Mouse (Mus musculus) urinary bladder, postnatal 4 days (tissue): ENCODE results near the gene Stard3.
"Not testable (repeated sequence)": the region's sequence is repeated elsewhere in the genome, so short reads cannot be mapped to it uniquely, and the experiment has no call there.

ENCODE experiments used
- DNase-seq, 2 experiments: peaks; one replicate each; pipeline ENCODE4 v3.0.0; 2021 to 2022; ENCODE audit warnings: low spot score in 2 of 2

Gene Stard3

GRCm38 (mm10) chr11:98373244-98373643 is 15.1 kb downstream of the Stard3 start:
- no peak for DNase-seq

DNA sequence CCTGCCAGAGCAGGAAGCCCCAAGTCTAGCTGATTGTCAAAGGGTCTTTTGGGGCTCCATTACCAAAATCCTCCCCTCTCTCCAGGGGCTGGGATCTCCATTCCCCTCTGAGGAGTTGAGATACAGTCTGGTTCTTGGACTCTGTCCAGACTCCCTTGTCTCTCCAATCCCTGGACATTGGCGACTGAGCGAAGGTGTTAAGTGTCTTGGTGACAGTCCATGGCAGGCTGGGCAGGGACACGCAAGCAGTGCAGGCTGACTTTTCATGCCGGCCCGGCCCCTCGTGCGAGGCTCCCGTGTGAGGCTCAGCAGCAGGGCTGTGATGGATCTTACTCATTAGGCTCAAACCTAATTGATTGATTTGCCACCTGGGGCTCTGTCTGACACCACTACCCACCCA is 16.1 kb downstream of the Stard3 start:
- DNase-seq, result no peak

GRCm38 (mm10) chr11:98376756-98377155 is 18.6 kb downstream of the Stard3 start:
- DNase-seq, result no peak

GRCm38 (mm10) chr11:98377787-98378186 is 19.6 kb downstream of the Stard3 start:
- DNase-seq, result no peak

DNA sequence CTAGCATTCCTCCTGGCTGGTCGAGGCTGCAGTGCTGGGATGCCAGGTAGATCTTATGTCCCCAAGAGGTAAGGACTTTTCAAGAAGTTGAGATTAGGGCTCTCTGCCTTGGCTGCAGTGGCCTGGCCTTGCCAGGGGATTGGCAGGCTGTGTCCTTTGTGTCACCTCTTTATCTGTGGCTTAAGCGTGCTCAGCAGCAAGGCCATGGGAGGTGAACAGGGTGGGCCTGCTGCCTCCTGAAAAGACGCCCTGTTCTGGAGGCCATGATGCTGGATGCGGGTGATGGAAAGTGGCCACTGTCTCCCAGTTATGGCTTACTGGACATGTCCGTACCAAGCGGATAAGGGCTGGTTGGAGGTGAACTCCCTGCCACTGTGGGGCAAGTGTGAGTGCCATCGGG is 21.2 kb downstream of the Stard3 start:
- DNase-seq, result no peak

- no peak for DNase-seq
These were observed 21.9 kb downstream of the Stard3 start for GRCm38 (mm10) chr11:98380106-98380505.

GRCm38 (mm10) chr11:98381651-98382050 is 23.5 kb downstream of the Stard3 start:
- no peak for DNase-seq

DNA sequence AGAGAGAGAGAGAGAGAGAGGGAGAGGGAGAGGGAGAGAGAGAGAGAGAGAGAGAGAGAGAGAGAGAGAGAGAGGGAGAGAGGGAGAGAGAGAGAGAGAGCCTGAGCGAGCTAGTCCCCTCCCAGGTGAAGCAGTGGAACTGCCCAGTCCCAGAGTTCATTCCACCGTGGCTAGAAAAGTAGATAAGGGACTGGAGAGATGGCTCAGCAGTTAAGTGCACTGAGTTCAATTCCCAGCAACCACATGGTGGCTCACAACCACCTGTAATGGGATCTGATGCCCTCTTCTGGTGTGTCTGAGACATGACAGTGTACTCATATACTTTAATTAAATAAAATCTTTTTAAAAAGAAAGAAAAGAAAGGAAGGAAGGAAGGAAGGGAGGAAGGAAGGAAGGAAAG is 24.2 kb downstream of the Stard3 start:
- DNase-seq, result not testable (repeated sequence)

GRCm38 (mm10) chr11:98383261-98384030 is 25.3 kb downstream of the Stard3 start, which contains the start of gene Tcap:
Tcap (plus strand) TSS chr11:98383811.
- no peak for DNase-seq

- DNase-seq, result no peak
These were observed 26.0 kb downstream of the Stard3 start for GRCm38 (mm10) chr11:98384216-98384615.

DNA sequence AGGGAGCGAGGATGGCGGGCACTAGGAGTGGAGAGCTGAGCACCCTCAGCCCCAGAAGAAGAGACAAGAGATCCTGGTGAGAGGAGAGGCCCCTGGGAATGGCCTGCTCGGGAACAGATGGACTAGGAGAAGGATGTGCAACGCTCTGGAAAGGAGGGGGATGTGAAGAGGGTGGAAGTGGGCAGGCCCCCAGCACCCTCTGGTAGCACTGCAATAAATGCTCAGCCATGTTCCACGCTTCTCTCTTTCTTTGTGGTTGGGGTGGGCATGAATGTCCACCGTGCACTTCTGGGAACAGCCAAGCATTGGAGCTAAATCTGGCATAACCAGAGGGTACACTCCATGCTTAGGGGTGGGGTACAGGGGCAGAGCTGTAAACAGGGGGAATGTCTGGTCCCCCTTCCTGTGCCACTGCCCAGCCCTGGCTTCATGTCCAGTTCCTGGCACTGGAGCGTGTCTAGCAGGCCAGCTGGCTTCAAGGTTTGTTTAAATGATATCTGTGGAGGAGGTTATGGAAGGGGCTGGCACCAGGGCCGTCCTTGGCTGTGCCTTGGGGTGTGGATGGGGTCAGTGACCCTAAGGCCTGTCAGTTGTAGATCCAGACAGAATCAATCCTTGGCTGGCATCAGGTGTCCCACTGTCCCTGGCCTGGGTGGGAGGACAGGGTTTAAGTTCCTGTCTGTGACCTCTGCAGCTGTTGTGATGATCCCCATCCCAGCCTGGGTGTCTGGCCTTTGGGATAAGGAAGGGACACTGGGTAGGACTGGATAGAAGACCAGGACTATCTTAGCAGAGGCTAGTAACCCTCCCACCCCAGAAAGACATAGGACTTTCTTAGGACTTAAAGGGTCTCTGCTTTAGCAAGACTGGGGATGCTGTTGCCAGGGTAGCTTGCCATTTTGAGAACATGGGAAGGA is 26.8 kb downstream of the Stard3 start:
- DNase-seq, result no peak

GRCm38 (mm10) chr11:98385638-98386585 is 27.7 kb downstream of the Stard3 start, which contains the start of gene Pnmt:
Pnmt (plus strand) TSS chr11:98386450.
- no peak for DNase-seq

GRCm38 (mm10) chr11:98386596-98386995 is 28.4 kb downstream of the Stard3 start:
- DNase-seq, result no peak

GRCm38 (mm10) chr11:98387056-98387577 is 28.9 kb downstream of the Stard3 start:
- DNase-seq, result no peak

- no peak for DNase-seq
These were observed 30.1 kb downstream of the Stard3 start for GRCm38 (mm10) chr11:98388282-98388681.

GRCm38 (mm10) chr11:98389221-98389780 is 31.1 kb downstream of the Stard3 start:
- DNase-seq, result no peak

DNA sequence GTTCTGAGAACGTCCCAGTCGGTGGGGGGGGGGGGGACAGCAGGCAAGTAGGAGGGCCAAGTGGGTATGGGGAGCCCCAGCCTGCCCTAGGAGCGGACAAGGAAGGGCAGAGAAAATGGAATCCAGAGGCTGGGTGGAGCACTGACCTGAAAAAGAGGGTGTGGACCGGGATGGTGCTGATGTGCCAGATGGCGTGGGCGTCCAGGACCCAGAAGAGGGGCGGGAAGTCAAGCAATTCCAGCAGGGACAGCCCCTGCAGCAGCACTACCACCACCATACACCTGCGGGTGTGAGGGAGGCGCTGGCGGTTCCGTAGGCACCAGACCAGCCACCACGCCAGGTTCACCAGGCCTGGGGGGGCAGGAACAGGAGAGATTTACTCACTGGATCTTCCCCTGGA is 32.0 kb downstream of the Stard3 start:
- no peak for DNase-seq

DNA sequence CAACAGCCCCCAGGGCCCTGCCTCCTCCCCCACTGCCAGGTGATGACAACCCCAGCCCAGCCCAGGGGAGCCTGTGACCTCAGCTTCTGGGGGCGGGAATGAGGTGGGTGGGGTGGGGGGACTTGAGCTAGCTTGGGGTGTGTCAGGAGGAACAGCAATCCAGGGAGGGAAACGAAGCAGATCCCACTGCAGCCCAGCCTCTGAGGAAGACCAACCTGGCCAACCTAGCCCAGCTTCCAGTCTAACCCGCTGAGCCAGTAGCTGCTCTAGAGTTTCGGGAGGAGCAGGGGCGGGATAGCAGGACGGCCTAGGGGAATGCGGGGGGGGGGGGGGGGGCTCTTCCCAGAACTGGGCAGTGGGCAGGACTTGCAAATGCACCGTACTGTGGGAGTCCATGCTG is 33.9 kb downstream of the Stard3 start:
- no peak for DNase-seq

DNA sequence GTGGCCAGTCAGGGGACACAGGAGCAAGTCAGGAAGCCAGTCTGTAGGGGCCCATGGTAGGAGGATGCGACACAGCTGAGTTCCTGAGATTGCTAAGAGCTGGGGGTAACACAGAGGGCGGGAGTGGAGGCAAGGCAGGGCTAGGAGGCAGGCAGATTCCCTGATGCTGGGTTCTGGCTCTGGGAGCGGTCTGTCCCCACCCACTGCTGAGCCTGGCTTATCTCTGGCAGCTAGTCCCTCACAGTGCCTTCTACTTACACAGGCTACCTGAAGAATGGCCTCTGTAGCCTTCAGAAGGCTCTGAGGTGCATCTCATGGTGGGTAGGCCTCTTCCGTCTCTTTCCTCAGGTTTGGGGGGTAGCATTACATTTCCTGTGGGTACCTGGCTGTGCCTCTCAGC is 34.5 kb downstream of the Stard3 start:
- DNase-seq, result no peak

GRCm38 (mm10) chr11:98393317-98393716 is 35.1 kb downstream of the Stard3 start:
- DNase-seq, result no peak

- no peak for DNase-seq
These were observed 36.1 kb downstream of the Stard3 start for GRCm38 (mm10) chr11:98394301-98394700.
